Mouse (Mus musculus) right cerebral cortex, adult 2 months (tissue): ENCODE data around the gene Uncx.

Experiments
- DNase-seq, 2 experiments: peaks; one replicate each; pipeline ENCODE4 v3.0.0; 2021 to 2022; ENCODE audit warnings: low spot score in 2 of 2

Gene Uncx

GRCm38 (mm10) chr5:139543214-139543613 is at the start of gene Uncx:
Gene Uncx, plus strand, starts transcription at chr5:139543494.
- DNase-seq = no peak

- DNase-seq = no peak
Measured at GRCm38 (mm10) chr5:139493690-139494089, 49.6 kb upstream of the Uncx start.

- DNase-seq = peak; percentile 39 to 44
Measured at GRCm38 (mm10) chr5:139495019-139495669, 48.1 kb upstream of the Uncx start.

- DNase-seq = no peak
Measured at GRCm38 (mm10) chr5:139496939-139497338, 46.4 kb upstream of the Uncx start.

- no peak for DNase-seq
Measured at GRCm38 (mm10) chr5:139498791-139499190, 44.5 kb upstream of the Uncx start.

- DNase-seq = peak; percentile 38 to 60
Measured at GRCm38 (mm10) chr5:139502281-139502680, 41.0 kb upstream of the Uncx start.

- peak; percentile 81 to 85 for DNase-seq
Measured at GRCm38 (mm10) chr5:139505073-139505606, 38.2 kb upstream of the Uncx start.

- no peak for DNase-seq
Measured at GRCm38 (mm10) chr5:139506207-139506606, 37.1 kb upstream of the Uncx start.

- no peak for DNase-seq
Measured at GRCm38 (mm10) chr5:139510682-139511366, 32.5 kb upstream of the Uncx start.

GRCm38 (mm10) chr5:139512201-139512600 is 31.1 kb upstream of the Uncx start:
- no peak for DNase-seq

GRCm38 (mm10) chr5:139516281-139516680 is 27.0 kb upstream of the Uncx start:
- DNase-seq = no peak

GRCm38 (mm10) chr5:139520069-139520834 is 23.0 kb upstream of the Uncx start:
- DNase-seq = no peak

GRCm38 (mm10) chr5:139521987-139522386 is 21.3 kb upstream of the Uncx start:
- no peak for DNase-seq

GRCm38 (mm10) chr5:139528851-139529250 is 14.4 kb upstream of the Uncx start:
- DNase-seq = no peak

- DNase-seq = no peak
Measured at GRCm38 (mm10) chr5:139535386-139535919, 7.8 kb upstream of the Uncx start.

GRCm38 (mm10) chr5:139536211-139536910 is 6.9 kb upstream of the Uncx start:
- DNase-seq = peak; percentile 59 to 67

GRCm38 (mm10) chr5:139536911-139537738 is 6.2 kb upstream of the Uncx start:
- no peak for DNase-seq

GRCm38 (mm10) chr5:139537739-139538135 is 5.6 kb upstream of the Uncx start:
- DNase-seq = no peak

- DNase-seq = no peak
Measured at GRCm38 (mm10) chr5:139541151-139542042, 1.9 kb upstream of the Uncx start.

- DNase-seq = no peak
Measured at GRCm38 (mm10) chr5:139542043-139542365, 1.3 kb upstream of the Uncx start.
